Mouse (Mus musculus) heart, adult 2 months (tissue): ENCODE results near the gene Cmss1. TPM values are rescaled to one million over a fixed set of nuclear protein-coding genes. Genes with fewer than 3 reads are reported as not detected.

ENCODE experiments used
- DNase-seq, 2 experiments: peaks; one replicate each; pipeline ENCODE4 v3.0.0; 2021
- H3K27ac ChIP-seq: fragments of 200-600 bp; 2 replicates; pipeline ENCODE4 v1.8.1; 2022
- H3K27me3 ChIP-seq: fragments of 200-500 bp; 2 replicates; pipeline ENCODE4 v1.6.1; 2012; ENCODE audit warnings: mild to moderate bottlenecking, low read length, inconsistent platforms, mixed read lengths; ENCODE audit not compliant: control insufficient read depth, insufficient read depth
- H3K36me3 ChIP-seq: fragments of 200-500 bp; 2 replicates; pipeline ENCODE4 v1.6.1; 2012; ENCODE audit warnings: low read length, inconsistent platforms; ENCODE audit not compliant: control insufficient read depth, insufficient read depth
- H3K4me1 ChIP-seq: fragments of 200-500 bp; 2 replicates; pipeline ENCODE4 v1.6.1; 2011; ENCODE audit warnings: low read length; ENCODE audit not compliant: control insufficient read depth, insufficient read depth
- H3K4me3 ChIP-seq: fragments of 200-600 bp; 2 replicates; pipeline ENCODE4 v1.8.1; 2022
- H3K79me2 ChIP-seq: fragments of 200-500 bp; replicated peaks from 2 replicates; pipeline ENCODE4 v1.6.1; 2012; ENCODE audit warnings: mild to moderate bottlenecking, inconsistent platforms, low read length, moderate library complexity, mixed read lengths; ENCODE audit not compliant: control insufficient read depth, insufficient read depth
- H3K9ac ChIP-seq: fragments of 200-500 bp; 2 replicates; pipeline ENCODE4 v1.6.1; 2012; ENCODE audit warnings: low read depth, mild to moderate bottlenecking, control low read depth, inconsistent platforms, low read length, mixed read lengths
- CTCF ChIP-seq: fragments of 200-600 bp; IDR thresholded peaks from 2 replicates; pipeline ENCODE4 v1.8.1; 2022; ENCODE audit warnings: antibody characterized with exemption, mild to moderate bottlenecking, moderate library complexity
- EP300 ChIP-seq: fragments of 200-500 bp; IDR thresholded peaks from 2 replicates; pipeline ENCODE4 v1.6.1; 2011; ENCODE audit warnings: low read depth, low read length, control low read depth; ENCODE audit not compliant: insufficient read depth
- POLR2A ChIP-seq: fragments of 200-500 bp; IDR thresholded peaks from 2 replicates; pipeline ENCODE4 v1.6.1; 2011; ENCODE audit warnings: mild to moderate bottlenecking, low read depth, low read length, control low read depth; ENCODE audit not compliant: insufficient read depth
- WGBS: fragments of 180-500 bp; shearing (Covaris S2); methylation state at CpG from one replicate; pipeline ENCODE4 v1.1.7; 2018; 5-methylcytosine and 5-hydroxymethylcytosine counted together
- intact Hi-C: fragments of 180-260 bp; cut with DNase I; formaldehyde crosslinking; loops from one replicate; pipeline ENCODE4 v1.15.1; 2025
- polyA plus RNA-seq: library from polyadenylated mRNA; depleted of rRNA; stranded (reverse); fragments of >200 nt; gene quantifications from 2 replicates; pipeline ENCODE4 v1.2.3, GENCODE M21; 2012
- total RNA-seq, 2 experiments: library from RNA; stranded (reverse); gene quantifications; 2 replicates each; pipeline ENCODE4 v1.2.3; 2021

Cmss1 gene
- total and polyA plus RNA-seq, 3 experiments = 17.6 to 74.3 (median 66.9) TPM

- no peak overlapping the region for H3K27ac ChIP-seq
- H3K36me3 ChIP-seq = no peaks in the 10 kb centered on the region
- WGBS = 68% methylated on average over 10 of the region's 10 CpGs
- peaks cover 2% of the 10 kb centered on the region for H3K4me1 ChIP-seq
- intact Hi-C loops = no loop called here
- DNase-seq = no peak
- no peak overlapping the region for H3K9ac ChIP-seq
- H3K4me3 ChIP-seq = no peak overlapping the region
- peaks cover 2% of the 10 kb centered on the region; the same call in 1 of the 2 replicates for H3K79me2 ChIP-seq
- no peaks in the 10 kb centered on the region for H3K27me3 ChIP-seq
- TF ChIP-seq POLR2A (no peak), EP300 (no peak), CTCF (no peak)
Observed at GRCm38 (mm10) chr16:57445096-57446094, 161.3 kb downstream of the Cmss1 start.

- WGBS = 83% methylated on average over 10 of the region's 10 CpGs
- Histone ChIP-seq H3K4me1 (peaks cover 2% of the 10 kb centered on the region), H3K36me3 (no peaks in the 10 kb centered on the region), H3K27ac (no peak overlapping the region), H3K79me2 (no peaks in the 10 kb centered on the region), H3K27me3 (no peaks in the 10 kb centered on the region), H3K9ac (no peak overlapping the region), H3K4me3 (no peak overlapping the region)
- no peak for TF ChIP-seq CTCF
- TF ChIP-seq POLR2A = no peak
- TF ChIP-seq EP300 = no peak
- no peak for DNase-seq
- intact Hi-C loops = no loop called here
Observed at GRCm38 (mm10) chr16:57440706-57441437, 165.8 kb downstream of the Cmss1 start.

- Histone ChIP-seq H3K4me1 (no peaks in the 10 kb centered on the region), H3K9ac (no peak overlapping the region), H3K79me2 (no peaks in the 10 kb centered on the region), H3K36me3 (no peaks in the 10 kb centered on the region), H3K4me3 (no peak overlapping the region), H3K27ac (no peak overlapping the region), H3K27me3 (no peaks in the 10 kb centered on the region)
- DNase-seq = no peak
- intact Hi-C loops = no loop called here
- no peak for TF ChIP-seq EP300
- WGBS = 76% methylated on average over 11 of the region's 11 CpGs
Observed at GRCm38 (mm10) chr16:57439206-57439605, 167.5 kb downstream of the Cmss1 start.

GRCm38 (mm10) chr16:57438288-57438685, 168.4 kb downstream of the Cmss1 start:
- TF ChIP-seq EP300 = no peak
- TF ChIP-seq POLR2A = no peak
- no peak for TF ChIP-seq CTCF
- Histone ChIP-seq H3K4me1 (no peaks in the 10 kb centered on the region), H3K27ac (no peak overlapping the region), H3K9ac (no peak overlapping the region), H3K36me3 (no peaks in the 10 kb centered on the region), H3K27me3 (no peaks in the 10 kb centered on the region), H3K4me3 (no peak overlapping the region), H3K79me2 (no peaks in the 10 kb centered on the region)
- 73% methylated on average over 5 of the region's 5 CpGs for WGBS
- DNase-seq = no peak
- intact Hi-C loops = no loop called here

- Histone ChIP-seq H3K4me3 (no peak overlapping the region), H3K4me1 (no peaks in the 10 kb centered on the region), H3K27me3 (no peaks in the 10 kb centered on the region), H3K79me2 (no peaks in the 10 kb centered on the region), H3K36me3 (no peaks in the 10 kb centered on the region), H3K9ac (no peak overlapping the region), H3K27ac (no peak overlapping the region)
- no peak for TF ChIP-seq POLR2A
- no peak for TF ChIP-seq EP300
- no peak for TF ChIP-seq CTCF
- WGBS = 79% methylated on average over 11 of the region's 11 CpGs
- no peak for DNase-seq
- intact Hi-C loops = no loop called here
Observed at GRCm38 (mm10) chr16:57437523-57438287, 169.0 kb downstream of the Cmss1 start.
